Mouse (Mus musculus) retina, postnatal 7 days (tissue): Measurements from ENCODE around the gene Ugt1a6b.
"Not testable (repeated sequence)": the region's sequence is repeated elsewhere in the genome, so short reads cannot be mapped to it uniquely, and the experiment has no call there.

Experiments
- DNase-seq: peaks from one replicate; pipeline ENCODE4 v3.0.0-alpha.2; 2012; ENCODE audit warnings: low read depth, low spot score

Ugt1a6b gene

DNA sequence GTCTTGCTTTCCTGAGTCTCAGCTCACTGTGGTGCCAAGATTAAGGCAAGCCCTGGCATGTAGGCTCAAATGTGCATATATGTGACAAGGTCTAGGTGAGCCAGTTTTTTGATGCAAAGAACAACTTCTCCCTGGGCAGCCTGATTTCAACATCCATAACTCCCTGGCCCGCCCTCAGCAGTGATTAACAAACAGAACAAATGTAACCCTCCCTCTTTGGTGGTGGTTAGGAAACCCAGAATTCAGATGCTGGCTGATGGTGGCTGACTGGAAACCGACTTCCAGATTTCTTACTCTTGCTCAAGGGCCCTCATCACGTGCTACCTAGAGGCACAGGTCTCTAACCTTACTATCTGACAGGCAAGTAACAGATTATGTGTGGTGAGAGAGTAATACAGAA lies at the start of gene Ugt1a6b:
Ugt1a6b (plus strand) TSS at position 234 of the 400 bp plus-strand sequence.
- DNase-seq, result not testable (repeated sequence)

DNA sequence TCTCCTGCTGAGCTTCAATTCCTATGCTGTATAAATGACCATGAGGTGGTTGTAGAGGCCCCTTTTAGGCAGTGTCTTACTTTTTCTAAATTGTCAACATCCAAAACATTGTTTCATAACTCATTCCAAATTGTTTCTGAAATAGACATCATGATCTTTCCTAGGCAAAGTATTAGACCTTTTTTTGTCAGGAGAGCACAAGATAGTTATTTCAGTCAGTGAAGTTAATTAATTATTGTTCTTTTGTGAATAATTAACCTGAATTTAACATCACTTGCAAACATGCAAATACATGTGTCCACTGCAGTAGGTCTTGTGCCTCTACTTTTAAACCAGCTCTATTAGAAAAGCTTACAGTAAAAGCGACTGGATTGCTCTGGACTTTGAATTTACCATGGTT lies 48.0 kb upstream of the Ugt1a6b start, which contains the start of gene Ugt1a10:
Ugt1a10 (plus strand) TSS at position 301 of the 400 bp plus-strand sequence.
- DNase-seq, result no peak

DNA sequence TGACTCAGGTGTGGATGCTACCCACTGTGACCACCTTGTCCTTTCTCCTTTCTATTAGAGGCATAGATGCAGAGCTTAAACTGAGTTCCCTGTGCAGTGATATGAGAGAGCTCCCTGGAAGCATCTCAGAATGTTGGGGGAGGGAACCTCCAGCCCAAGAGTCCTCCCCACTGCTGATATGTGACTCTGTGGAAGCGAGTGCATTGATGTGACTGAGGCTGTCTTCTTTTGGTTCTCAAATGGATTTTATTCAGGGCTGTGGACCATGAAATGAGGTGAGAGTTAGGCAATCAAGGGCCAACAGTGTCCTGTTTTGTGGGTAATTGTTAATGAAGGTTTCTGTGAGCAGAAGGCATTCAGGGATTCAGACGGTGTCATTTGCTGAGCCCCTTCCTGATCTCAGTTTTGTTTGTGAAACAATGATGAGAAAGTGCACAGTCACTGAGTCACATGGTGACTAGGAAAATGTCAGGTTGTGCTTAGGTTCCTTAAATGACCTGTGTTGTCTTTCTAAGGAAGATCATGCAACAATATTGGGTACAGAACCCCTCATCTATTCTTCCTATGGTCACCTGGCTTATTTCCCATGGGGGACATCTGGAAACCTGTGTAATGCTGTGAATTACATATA lies 36.5 kb upstream of the Ugt1a6b start:
- not testable (repeated sequence) for DNase-seq

DNA sequence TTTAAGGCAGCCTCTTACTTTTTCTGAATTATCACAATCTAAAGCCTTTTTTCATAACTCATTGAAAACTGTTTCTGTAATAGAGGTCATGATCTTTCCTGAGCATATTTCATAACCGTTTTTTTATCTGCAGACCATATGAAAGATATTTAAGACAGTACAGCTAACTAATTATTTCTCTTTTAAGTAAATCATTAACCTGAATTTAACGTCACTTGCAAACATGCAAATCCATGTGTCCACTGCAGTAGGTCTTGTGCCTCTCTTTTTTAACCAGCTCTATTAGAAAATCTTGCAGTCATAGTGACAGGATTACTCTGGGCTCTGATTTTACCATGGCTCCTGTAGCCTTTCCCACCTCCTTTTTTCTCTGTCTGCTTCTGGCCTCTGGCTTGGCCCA lies 32.6 kb upstream of the Ugt1a6b start, which contains the start of gene Ugt1a9:
Ugt1a9 (plus strand) TSS at position 306 of the 400 bp plus-strand sequence.
- DNase-seq, result no peak

DNA sequence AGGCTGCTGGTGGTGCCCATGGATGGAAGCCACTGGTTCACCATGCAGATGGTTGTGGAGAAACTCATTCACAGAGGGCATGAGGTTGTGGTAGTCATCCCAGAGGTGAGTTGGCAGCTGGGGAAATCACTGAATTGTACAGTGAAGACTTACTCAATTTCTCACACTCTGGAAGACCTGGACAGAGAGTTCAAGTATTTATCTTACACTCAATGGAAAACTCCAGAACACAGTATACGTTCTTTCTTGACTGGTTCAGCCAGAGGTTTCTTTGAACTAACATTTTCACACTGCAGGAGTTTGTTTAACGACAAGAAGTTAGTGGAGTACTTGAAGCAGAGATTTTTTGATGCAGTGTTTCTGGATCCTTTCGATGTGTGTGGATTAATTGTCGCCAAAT lies 32.1 kb upstream of the Ugt1a6b start:
- DNase-seq, result no peak

DNA sequence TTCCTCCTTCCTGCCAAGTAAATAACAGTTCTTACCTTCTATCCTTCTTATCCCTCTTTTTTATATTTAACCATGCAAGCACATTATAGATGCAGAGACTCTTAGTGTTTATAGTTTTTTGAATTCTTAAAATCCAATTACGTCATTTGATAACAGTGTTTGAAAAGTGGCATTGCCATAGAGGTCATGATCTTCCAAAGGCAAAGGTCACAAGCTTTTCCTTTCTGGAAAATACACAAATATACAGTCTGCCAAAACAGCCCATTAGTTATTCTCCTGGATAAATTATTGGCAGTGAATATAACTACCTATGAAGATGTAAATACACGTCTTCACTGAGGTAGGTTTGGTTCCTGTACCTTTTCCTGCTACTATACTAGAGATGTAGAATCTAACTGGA lies 28.6 kb upstream of the Ugt1a6b start:
- DNase-seq, result no peak

DNA sequence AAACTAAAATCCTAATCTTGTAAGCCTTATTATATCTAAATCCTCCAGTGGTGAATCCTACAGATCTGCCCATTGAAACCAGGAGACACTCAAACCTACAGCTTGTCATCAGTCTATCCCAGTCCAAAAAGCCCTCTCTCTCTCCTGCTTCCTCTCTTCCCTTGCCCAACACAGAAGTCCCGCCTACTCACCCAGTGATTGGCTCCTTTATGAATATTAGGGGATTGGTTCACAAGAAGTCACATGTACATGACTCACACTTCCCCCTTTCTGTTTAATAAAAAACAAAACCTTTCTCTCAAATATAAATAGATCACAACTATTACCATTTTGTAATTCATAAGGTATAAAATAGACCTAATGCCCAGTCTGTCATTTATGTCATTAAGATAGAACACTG lies 25.9 kb upstream of the Ugt1a6b start:
- DNase-seq, result no peak

DNA sequence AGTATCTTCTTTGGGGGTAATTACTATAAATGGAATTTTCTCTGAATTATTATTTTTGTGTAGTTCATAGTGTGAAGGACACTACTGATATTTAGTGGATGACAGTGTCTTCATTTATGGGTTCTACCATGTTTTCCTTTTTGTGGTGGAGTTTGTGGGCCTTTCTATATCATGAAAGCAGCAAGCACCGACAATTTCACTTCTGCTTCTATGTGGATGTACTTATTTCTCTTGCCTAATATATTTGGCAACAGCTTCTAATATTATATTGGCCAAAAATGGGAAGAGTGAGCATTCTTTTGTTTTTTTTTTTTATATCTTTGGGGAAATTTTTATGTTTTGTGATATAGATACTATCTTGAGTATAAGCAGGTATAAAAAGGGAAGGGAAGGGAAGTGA lies 21.4 kb upstream of the Ugt1a6b start:
- no peak for DNase-seq

DNA sequence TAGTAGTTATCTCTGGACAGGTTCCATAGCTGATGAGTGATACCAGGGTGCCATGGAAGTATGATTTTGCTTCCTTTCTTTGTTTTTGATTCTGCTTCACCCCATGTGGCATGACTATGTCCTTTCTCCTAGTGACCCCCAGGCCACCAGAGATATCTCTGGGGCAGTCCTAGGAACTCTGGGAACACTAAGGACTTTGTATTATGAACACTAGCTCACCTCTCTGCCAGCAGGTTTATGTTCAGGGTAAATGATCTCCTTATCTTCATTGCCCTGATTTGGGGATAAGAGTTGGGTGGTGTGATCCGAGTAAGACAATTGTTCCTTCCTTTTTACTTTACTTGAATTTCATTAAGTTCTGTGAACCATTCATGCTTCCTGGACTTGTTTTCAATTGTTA lies 16.9 kb upstream of the Ugt1a6b start:
- DNase-seq, result no peak

DNA sequence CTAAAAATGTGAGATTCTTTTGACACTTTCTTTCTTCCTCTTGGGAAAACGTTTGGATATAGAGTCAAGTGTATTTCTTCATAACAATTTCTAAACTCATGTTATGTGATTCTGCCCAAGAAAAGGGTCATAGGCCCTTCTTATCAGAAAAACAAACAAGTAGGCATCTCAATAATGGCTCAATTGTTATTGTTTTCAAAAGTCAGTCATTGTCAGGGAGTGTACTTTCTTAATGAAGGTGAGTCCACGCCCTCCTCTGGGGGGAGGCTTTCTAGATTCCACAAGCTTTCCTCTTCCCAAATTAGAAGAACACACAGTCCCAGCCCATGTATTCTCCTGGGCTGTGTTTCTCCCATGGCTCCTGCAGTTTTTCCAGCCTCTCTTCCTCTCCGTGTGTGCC lies 15.5 kb upstream of the Ugt1a6b start, which contains the start of gene Ugt1a8:
Ugt1a8 (plus strand) TSS at position 301 of the 400 bp plus-strand sequence.
- no peak for DNase-seq

DNA sequence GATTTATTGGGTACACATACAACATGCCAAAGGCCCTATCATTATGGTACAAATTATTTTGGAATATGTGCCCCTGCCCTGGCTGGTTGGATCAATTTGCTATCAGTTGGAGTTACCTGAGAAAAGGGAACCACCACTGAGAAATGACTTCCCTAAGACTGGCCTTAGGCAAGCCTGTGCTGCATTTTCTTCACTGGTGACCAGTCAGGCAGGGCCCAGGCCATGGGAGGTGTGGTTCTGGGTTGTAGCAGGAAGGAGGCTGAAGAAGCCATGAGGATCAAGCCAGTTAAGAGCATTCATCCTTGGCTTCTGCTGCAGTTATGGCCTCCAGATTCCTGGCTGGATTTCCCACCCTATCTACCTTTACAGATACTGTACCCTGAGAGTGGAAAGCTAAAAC lies 10.7 kb upstream of the Ugt1a6b start:
- DNase-seq, result no peak

DNA sequence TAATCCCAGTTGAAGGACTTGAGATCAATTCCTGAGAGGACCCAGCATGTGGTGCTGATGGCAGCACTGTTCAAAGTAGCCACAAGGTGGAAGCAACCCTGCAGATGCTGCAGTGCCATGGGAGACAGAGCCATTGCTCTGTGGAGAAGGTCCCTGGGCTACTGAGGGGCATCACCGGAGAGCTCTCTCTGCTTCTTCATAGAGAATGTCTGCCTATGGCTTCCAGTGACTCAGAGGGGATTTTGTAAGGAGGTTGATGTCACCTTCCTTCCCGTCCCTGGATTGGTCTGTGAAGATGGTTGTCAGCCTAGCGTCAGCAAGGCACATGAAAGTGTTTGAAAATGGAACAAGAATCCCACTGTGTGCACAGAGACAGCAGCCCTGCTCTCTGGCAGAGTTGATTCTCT lies 8.8 kb upstream of the Ugt1a6b start:
- not testable (repeated sequence) for DNase-seq

DNA sequence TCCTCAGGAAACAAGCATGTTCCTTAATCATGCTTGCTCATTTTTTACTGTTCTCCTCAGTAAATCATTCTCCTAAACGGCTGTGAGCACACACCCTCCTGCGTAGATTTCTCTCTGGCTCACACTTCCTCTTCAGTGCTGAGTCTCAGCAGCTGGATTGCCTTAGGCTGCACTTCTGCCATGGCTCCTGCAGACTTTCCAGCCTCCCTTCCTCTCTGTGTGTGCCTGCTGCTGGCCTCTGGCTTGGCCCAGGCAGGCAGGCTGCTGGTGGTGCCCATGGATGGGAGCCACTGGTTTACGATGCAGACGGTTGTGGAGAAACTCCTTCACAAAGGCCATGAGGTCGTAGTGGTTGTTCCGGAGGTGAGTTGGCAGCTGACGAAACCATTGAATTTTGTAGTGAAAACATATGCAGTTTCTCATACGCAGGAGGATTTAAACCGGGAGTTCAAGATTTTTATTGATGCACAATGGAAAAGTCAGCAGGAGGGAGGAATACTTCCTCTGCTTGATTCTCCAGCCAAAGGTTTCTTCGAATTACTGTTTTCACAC lies 8.0 kb upstream of the Ugt1a6b start, which contains the start of gene Ugt1a7c:
Ugt1a7c (plus strand) TSS at position 122 of the 552 bp plus-strand sequence.
- no peak for DNase-seq

DNA sequence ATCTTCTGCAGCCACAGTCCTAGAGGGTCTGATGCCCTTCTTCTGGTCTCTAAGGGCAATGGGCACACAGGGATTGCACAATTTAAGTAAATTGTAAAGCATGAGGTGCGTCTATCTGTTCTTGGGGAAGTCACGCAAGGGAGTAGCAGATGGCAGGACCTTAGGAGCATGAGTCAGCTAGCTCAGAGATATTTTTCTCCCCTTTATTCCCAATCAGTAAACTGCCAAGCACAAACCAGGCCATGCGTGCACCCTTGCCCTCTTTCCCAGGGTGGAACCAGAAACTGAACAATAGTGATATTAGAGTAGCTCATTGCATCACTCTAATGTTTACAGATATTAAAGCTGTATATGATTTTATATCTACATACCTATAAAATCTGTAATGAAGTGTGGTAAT lies 4.5 kb upstream of the Ugt1a6b start:
- DNase-seq, result not testable (repeated sequence)

DNA sequence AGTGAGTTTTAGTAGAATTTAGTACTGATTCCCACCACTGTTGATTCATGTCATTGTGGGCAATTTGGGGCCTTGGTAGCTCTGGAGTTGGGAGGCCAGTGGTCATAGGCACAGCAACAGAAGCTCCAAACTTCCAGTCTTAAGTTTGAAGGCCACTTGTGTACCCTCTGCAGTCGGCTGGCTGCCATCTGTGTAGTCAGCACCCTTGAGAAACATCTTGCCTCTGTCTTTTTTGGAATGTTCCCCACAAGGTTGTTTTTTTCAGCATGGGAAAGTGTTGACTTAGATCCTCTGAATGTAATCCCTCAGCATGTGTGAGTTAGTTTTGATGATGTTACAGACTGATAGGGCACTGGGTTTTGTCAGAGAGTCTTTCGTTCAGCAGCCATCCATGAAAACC lies 3.4 kb upstream of the Ugt1a6b start:
- not testable (repeated sequence) for DNase-seq

DNA sequence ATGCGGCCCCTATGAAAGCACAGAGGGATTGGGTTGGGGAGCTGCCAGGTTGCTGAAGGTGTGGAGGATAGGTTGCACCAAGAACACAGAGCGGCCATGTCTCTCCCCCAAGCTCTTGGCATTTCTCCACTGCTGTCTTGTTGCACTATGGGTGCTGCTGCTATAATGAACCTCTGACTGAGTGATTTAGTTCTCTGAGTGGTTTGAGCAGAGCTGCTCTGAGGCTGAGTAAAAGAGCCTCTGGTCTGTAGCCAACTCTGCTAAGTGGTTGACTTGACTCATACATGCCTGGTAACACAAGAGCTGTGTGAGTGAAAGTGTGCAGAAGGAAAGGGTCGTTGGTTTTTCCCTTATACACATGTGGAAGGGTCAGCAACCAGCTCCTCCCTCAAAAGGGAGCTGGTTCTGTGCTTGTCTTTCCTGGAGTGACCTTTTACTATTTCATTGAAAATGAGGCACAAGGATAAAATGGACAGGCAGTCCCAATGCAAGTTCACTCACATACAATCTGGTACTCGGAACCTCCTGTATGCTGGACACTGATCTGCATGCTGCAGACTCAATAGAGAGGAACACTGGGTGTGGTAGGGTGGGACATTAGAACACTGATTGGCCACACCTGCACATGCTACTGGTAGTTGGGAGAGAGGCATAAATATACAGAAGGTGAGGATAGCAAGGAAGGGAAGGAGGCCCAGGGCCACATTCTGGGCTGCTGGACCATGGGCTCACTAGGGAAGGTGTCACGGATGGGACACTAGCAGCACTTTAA lies 831 bp downstream of the Ugt1a6b start:
- DNase-seq, result not testable (repeated sequence)

DNA sequence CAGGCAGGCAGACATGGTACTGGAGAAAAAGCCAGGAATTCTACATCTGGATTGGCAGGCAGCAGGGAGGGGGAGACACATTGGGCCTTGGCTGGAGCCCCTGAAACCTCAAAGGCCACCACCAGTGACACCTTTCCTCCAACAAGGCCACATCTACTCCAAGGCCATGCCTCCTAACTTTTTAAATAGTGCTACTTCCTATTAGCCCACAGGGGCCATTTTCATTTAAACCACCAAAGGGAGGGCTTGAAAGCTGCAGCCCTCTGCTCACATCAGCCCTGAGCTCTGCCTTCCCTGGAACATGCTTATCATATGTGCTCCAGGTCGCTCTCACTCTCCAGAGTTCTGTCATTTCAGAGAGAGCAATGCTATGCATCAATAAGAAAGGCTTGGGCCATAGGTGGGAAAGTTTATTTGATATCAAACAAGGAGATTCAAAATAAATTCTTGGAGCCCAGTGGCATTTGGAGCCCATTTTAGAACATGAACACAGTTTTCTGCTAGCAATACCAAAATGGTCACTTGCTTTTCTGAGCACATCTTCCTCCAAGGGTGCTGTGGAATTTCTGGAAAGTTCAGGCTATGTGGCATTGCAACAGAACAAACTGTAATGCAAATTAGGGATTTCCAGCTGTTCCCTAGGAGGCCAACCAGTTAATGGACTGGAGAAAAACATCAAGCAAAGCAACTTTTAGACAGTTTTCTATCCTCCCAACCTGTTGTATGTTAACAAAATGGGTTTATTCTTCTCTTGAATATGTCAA lies 1.8 kb downstream of the Ugt1a6b start:
- no peak for DNase-seq

DNA sequence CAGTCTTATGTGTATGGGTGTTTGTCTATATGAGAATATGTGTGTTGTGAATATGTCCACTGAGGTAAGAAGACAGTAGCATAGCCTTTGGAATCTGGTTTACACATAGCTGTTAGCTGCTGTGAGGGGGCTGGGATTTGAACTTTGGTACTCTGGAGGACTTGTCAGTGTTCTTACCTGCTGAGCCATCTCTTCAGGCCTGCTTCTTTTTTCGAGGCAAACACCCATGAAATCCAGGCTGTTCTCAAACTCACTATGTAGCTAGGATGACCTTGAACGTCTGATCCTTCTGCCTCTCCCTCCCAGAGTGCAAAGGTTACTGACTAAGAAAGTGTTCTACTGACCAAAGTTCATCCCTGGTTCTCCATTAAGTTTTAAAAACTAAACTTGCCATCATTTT lies 2.6 kb downstream of the Ugt1a6b start:
- no peak for DNase-seq

DNA sequence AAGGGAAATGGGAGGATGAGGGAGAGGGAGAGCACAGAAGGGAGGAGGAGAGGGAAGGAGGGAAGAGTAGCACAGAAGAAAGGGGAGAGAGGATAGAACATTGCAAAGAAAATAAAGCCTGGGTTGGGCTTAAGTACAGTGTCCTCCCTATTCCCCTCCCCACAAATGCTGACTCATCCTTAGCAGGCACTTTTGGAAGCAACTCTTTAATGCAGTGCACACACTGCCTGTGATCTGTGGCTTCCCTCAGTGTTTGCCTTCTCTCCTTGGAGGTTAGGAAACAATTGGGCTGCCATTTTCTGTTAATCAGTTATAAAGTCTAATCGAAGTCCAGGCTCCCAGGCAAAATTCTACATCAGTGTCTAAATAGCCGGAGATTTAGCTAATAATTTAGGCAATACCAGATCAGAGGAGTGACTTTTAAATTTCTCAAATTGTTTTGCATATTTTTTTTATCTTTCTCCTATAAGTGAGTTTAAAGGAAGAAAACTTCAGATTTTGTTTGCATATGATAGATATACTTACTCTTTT lies 6.0 kb downstream of the Ugt1a6b start:
- not testable (repeated sequence) for DNase-seq

DNA sequence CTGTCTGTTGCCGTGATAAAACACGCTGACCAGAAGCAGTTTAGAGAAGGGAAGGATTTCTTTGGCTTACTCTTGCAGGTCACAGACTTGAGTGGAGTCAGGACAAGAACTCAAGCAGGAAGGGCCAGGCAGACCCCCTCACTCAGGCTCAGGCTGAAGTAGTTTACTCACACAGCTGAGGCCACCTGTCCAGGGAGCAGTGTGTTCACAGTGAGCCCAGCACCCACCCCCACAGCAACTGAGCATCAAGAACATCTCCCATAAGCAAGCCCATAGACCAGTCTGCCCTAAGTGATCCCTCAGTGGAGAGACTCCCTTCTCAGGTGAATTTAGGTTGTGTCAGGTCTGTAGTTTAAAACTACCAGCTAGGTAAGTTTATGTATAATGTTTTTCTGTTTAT lies 6.6 kb downstream of the Ugt1a6b start:
- not testable (repeated sequence) for DNase-seq

DNA sequence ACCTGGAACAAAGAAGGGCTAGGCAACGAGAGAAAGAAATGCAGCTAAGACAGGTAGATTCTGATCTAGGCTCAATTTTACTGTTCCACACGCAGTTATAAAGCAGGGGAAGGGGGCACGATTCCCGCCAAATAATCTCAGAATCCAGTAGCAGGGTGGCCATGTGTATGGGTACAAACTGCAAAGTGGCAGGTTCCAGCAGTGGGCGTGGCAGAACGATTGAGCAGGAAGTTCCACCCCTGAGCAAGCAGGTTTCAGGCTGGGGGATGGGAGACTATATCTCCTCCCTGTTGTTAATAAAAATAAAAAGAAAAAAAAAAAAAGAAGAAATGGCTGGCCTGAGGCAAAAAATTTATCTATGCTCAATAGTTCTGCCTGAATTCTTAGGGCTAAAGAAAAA lies 9.7 kb downstream of the Ugt1a6b start:
- DNase-seq, result not testable (repeated sequence)
